In the genomic region with DNA sequence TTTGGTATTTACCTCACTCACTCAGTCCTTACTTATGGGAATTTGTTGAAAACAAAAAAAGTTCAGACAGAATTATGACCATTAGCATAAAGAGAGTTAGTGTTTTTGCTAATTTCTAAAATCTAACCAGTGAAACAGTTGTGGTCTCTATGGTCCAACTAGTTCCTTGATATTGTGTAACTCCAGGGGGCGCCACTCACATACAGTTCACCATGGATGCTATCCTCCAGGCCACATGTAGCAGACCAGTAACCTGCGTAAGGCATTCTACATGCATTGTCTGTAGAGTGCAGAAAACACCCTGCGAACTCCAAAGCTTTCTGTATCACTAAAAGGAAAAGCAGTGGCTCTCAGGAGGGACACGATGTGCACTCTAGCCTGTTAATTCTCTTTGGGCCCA, we compare ENCODE assay signal across 8 mouse cellular contexts.
A peak's percentile ranks its signal among the peaks of the same experiment; 100 is the strongest.
DNase-seq lines count a peak whose midpoint lies in the region; ATAC-seq lines count a peak whose summit lies in the region.

No protein-coding gene starts in this region.

- H3K27ac ChIP-seq in hindbrain, embryonic 10.5 days = no peak overlapping the region
- H3K27ac ChIP-seq in hindbrain, embryonic 13.5 days = no peak overlapping the region

- no peaks in the 10 kb centered on the region for H3K36me3 ChIP-seq in hindbrain, embryonic 10.5 days
- no peaks in the 10 kb centered on the region for H3K36me3 ChIP-seq in hindbrain, embryonic 13.5 days

- no peak overlapping the region for H3K4me3 ChIP-seq in hindbrain, embryonic 10.5 days
- no peak overlapping the region for H3K4me3 ChIP-seq in hindbrain, embryonic 13.5 days

- no peak for ATAC-seq in hindbrain, embryonic 13.5 days (ENCODE audit: low FRiP score)
- peak; percentile 75 for ATAC-seq in megakaryocyte-erythroid progenitor cell, adult 5-6 weeks (replicated peaks; ENCODE audit: low FRiP score, low TSS enrichment, poor library complexity, severe bottlenecking)

- intact Hi-C loops in heart, postnatal 36 days (cut with DNase I) = loop anchor here (1.0 to 5.0 kb wide), 2 partner anchors 253 to 566 kb away; no protein-coding TSS in a partner anchor

- peak; percentile 39 for DNase-seq in hindbrain, embryonic 10.5 days (ENCODE audit: low spot score)
- peak; percentile 38 to 42 for DNase-seq in adrenal gland, adult 18-20 months (ENCODE audit: low spot score in 2 of 2)
- DNase-seq in embryo, embryonic 10 days (ENCODE audit: low spot score) = peak; percentile 83
- DNase-seq in heart, postnatal 36 days = peak; percentile 37 to 54
- DNase-seq in layer of hippocampus, adult 9-11 months = peak; percentile 16
- DNase-seq in B cell, adult 2 months = no peak

- WGBS in hindbrain, embryonic 10.5 days = 46% methylated on average over 4 of the region's 4 CpGs
- 51% methylated on average over 4 of the region's 4 CpGs for WGBS in hindbrain, embryonic 13.5 days

- no peak overlapping the region for H3K4me2 ChIP-seq in hindbrain, embryonic 13.5 days

- no peaks in the 10 kb centered on the region for H3K4me1 ChIP-seq in hindbrain, embryonic 10.5 days (replicated peaks)
- no peaks in the 10 kb centered on the region for H3K4me1 ChIP-seq in hindbrain, embryonic 13.5 days (replicated peaks)

- H3K27me3 ChIP-seq in hindbrain, embryonic 10.5 days (ENCODE audit: insufficient read depth, poor library complexity, severe bottlenecking) = no peaks in the 10 kb centered on the region
- no peaks in the 10 kb centered on the region for H3K27me3 ChIP-seq in hindbrain, embryonic 13.5 days

- no peaks in the 10 kb centered on the region for H3K9me3 ChIP-seq in hindbrain, embryonic 10.5 days
- H3K9me3 ChIP-seq in hindbrain, embryonic 13.5 days = no peaks in the 10 kb centered on the region

- no peak overlapping the region for H3K9ac ChIP-seq in hindbrain, embryonic 13.5 days

Comparison
In these comparisons a context has a peak if more than half of its experiments do, and no peak if none do; other contexts are left out.
1. DNase-seq: peak in hindbrain, embryonic 10.5 days (single experiment), adrenal gland, adult 18-20 months (2 of 2), embryo, embryonic 10 days (single experiment), heart, postnatal 36 days (2 of 2) and layer of hippocampus, adult 9-11 months (single experiment); none in B cell, adult 2 months (0 of 2).